Mouse (Mus musculus) embryonic facial prominence, embryonic 15.5 days (tissue): ENCODE results near the gene Metrn. TPM values are rescaled to one million over a fixed set of nuclear protein-coding genes. Genes with fewer than 3 reads are reported as not detected.

Experiments used
- ATAC-seq: fragments of 200-750 bp; cut with Nextera tagmentation; 2 replicates; pipeline ENCODE4 v1.8.0; 2017; ENCODE audit warnings: low read depth, moderate TSS enrichment; ENCODE audit not compliant: insufficient number of reproducible peaks, low FRiP score, low TSS enrichment
- H3K27ac ChIP-seq: fragments of 300-500 bp; sonication (generic); replicated peaks from 2 replicates; pipeline ENCODE4 v1.5.1; 2015; ENCODE audit warnings: mild to moderate bottlenecking, inconsistent platforms
- H3K27me3 ChIP-seq: fragments of 300-500 bp; sonication (generic); 2 replicates; pipeline ENCODE4 v1.6.1; 2015; ENCODE audit warnings: inconsistent platforms
- H3K36me3 ChIP-seq: fragments of 300-500 bp; sonication (generic); 2 replicates; pipeline ENCODE4 v1.6.1; 2015; ENCODE audit warnings: mild to moderate bottlenecking, inconsistent platforms
- H3K4me1 ChIP-seq: fragments of 300-500 bp; sonication (generic); 2 replicates; pipeline ENCODE4 v1.6.1; 2015; ENCODE audit warnings: inconsistent platforms
- H3K4me2 ChIP-seq: fragments of 300-500 bp; sonication (generic); replicated peaks from 2 replicates; pipeline ENCODE4 v1.6.1; 2015; ENCODE audit warnings: mild to moderate bottlenecking, inconsistent platforms
- H3K4me3 ChIP-seq: fragments of 300-500 bp; sonication (generic); replicated peaks from 2 replicates; pipeline ENCODE4 v1.5.1; 2015; ENCODE audit warnings: mild to moderate bottlenecking, inconsistent platforms
- H3K9ac ChIP-seq: fragments of 300-500 bp; sonication (generic); 2 replicates; pipeline ENCODE4 v1.6.1; 2015; ENCODE audit warnings: inconsistent platforms
- H3K9me3 ChIP-seq: fragments of 300-500 bp; sonication (generic); replicated peaks from 2 replicates; pipeline ENCODE4 v1.6.1; 2016; ENCODE audit warnings: inconsistent platforms
- WGBS: fragments of 180-500 bp; shearing (Covaris S2); methylation state at CpG from one replicate; pipeline ENCODE4 v1.1.7; 2015; 5-methylcytosine and 5-hydroxymethylcytosine counted together
- polyA plus RNA-seq: library from polyadenylated mRNA; unstranded; fragments of >200 nt; fragmentation: Nextera tagmentation; extraction: Ambion mirVana; gene quantifications from 2 replicates; pipeline ENCODE4 v1.2.1, GENCODE M21; 2015

Gene Metrn
- polyA plus RNA-seq, 1 experiment from 2014 or later, result 41.8 TPM

GRCm38 (mm10) chr17:25830200-25830753, 33.3 kb upstream of the Metrn start:
- H3K27ac ChIP-seq, result no peak overlapping the region
- no peak overlapping the region for H3K9ac ChIP-seq
- H3K9me3 ChIP-seq, result no peaks in the 10 kb centered on the region
- peak overlapping the region; percentile 54 for H3K4me3 ChIP-seq
- peaks cover 47% of the 10 kb centered on the region for H3K36me3 ChIP-seq
- H3K4me1 ChIP-seq, result peaks cover 71% of the 10 kb centered on the region
- ATAC-seq, result no peak
- WGBS, result 86% methylated on average over 4 of the region's 4 CpGs
- peak overlapping the region; percentile 73 for H3K4me2 ChIP-seq
- H3K27me3 ChIP-seq, result no peaks in the 10 kb centered on the region

- Histone ChIP-seq H3K4me2 (peak overlapping the region; percentile 73), H3K4me3 (peak overlapping the region; percentile 54), H3K36me3 (peaks cover 45% of the 10 kb centered on the region), H3K4me1 (peaks cover 71% of the 10 kb centered on the region), H3K27me3 (no peaks in the 10 kb centered on the region), H3K9me3 (no peaks in the 10 kb centered on the region), H3K27ac (peak overlapping the region; percentile 94), H3K9ac (peak overlapping the region; percentile 54)
- 36% methylated on average over 8 of the region's 8 CpGs for WGBS
- ATAC-seq, result no peak
These were observed 32.7 kb upstream of the Metrn start for GRCm38 (mm10) chr17:25829558-25830017.

GRCm38 (mm10) chr17:25828712-25829557, 32.0 kb upstream of the Metrn start, which contains the start of gene Jmjd8:
Jmjd8 (plus strand) TSS chr17:25828867.
- Histone ChIP-seq H3K4me2 (peak within 1 kb of the TSS; percentile 73), H3K27me3 (no peaks in the 10 kb centered on the region), H3K36me3 (peaks cover 45% of the 10 kb centered on the region), H3K9ac (peak within 1 kb of the TSS; percentile 54), H3K27ac (peak within 1 kb of the TSS; percentile 94), H3K4me1 (peaks cover 71% of the 10 kb centered on the region), H3K9me3 (no peaks in the 10 kb centered on the region), H3K4me3 (peak within 1 kb of the TSS; percentile 54)
- no peak for ATAC-seq
- under 1% methylated on average over 32 of the region's 32 CpGs for WGBS

- 79% methylated on average over 8 of the region's 8 CpGs for WGBS
- no peaks in the 10 kb centered on the region for H3K27me3 ChIP-seq
- peaks cover 70% of the 10 kb centered on the region for H3K4me1 ChIP-seq
- H3K36me3 ChIP-seq, result peaks cover 45% of the 10 kb centered on the region
- peak overlapping the region; percentile 54; the same call in 1 of the 2 replicates for H3K9ac ChIP-seq
- peak overlapping the region; percentile 94 for H3K27ac ChIP-seq
- ATAC-seq, result no peak
- H3K4me3 ChIP-seq, result peak overlapping the region; percentile 54
- H3K4me2 ChIP-seq, result peak overlapping the region; percentile 73
- H3K9me3 ChIP-seq, result no peaks in the 10 kb centered on the region
These were observed 31.3 kb upstream of the Metrn start for GRCm38 (mm10) chr17:25828223-25828594.

- Histone ChIP-seq H3K4me1 (peaks cover 72% of the 10 kb centered on the region), H3K27ac (no peak overlapping the region), H3K9ac (no peak overlapping the region), H3K9me3 (no peaks in the 10 kb centered on the region), H3K36me3 (peaks cover 45% of the 10 kb centered on the region), H3K4me2 (peak overlapping the region; percentile 73; the same call in 1 of the 2 replicates), H3K4me3 (peak overlapping the region; percentile 54; the same call in 1 of the 2 replicates), H3K27me3 (no peaks in the 10 kb centered on the region)
- ATAC-seq, result no peak
- WGBS, result 88% methylated on average over 22 of the region's 22 CpGs
These were observed 30.7 kb upstream of the Metrn start for GRCm38 (mm10) chr17:25827546-25828222.

- Histone ChIP-seq H3K4me3 (no peak overlapping the region), H3K36me3 (peaks cover 45% of the 10 kb centered on the region), H3K9me3 (no peaks in the 10 kb centered on the region), H3K4me2 (no peak overlapping the region; the same call in 1 of the 2 replicates), H3K9ac (no peak overlapping the region), H3K27me3 (0 out of 2 replicates have a peak, but pooled peaks cover under 1% of the 10 kb centered on the region), H3K4me1 (peaks cover 70% of the 10 kb centered on the region), H3K27ac (no peak overlapping the region)
- WGBS, result 97% methylated on average over 13 of the region's 13 CpGs
- no peak for ATAC-seq
These were observed 30.1 kb upstream of the Metrn start for GRCm38 (mm10) chr17:25827011-25827410.

GRCm38 (mm10) chr17:25825984-25826570, 29.1 kb upstream of the Metrn start:
- Histone ChIP-seq H3K4me2 (no peak overlapping the region; the same call in 1 of the 2 replicates), H3K27me3 (peaks cover 5% of the 10 kb centered on the region; the same call in 1 of the 2 replicates), H3K36me3 (peaks cover 36% of the 10 kb centered on the region), H3K27ac (no peak overlapping the region), H3K9me3 (no peaks in the 10 kb centered on the region), H3K9ac (no peak overlapping the region), H3K4me3 (no peak overlapping the region), H3K4me1 (peaks cover 61% of the 10 kb centered on the region)
- ATAC-seq, result no peak
- WGBS, result 95% methylated on average over 27 of the region's 27 CpGs

GRCm38 (mm10) chr17:25825311-25825710, 28.4 kb upstream of the Metrn start:
- 89% methylated on average over 6 of the region's 6 CpGs for WGBS
- Histone ChIP-seq H3K27me3 (peaks cover 11% of the 10 kb centered on the region), H3K27ac (no peak overlapping the region), H3K4me1 (peaks cover 54% of the 10 kb centered on the region), H3K9ac (no peak overlapping the region), H3K36me3 (peaks cover 28% of the 10 kb centered on the region), H3K4me3 (no peak overlapping the region), H3K9me3 (no peaks in the 10 kb centered on the region), H3K4me2 (no peak overlapping the region)
- no peak for ATAC-seq

- Histone ChIP-seq H3K4me1 (peaks cover 48% of the 10 kb centered on the region), H3K27ac (no peak overlapping the region), H3K9ac (peak overlapping the region; percentile 74; the same call in 1 of the 2 replicates), H3K27me3 (peaks cover 19% of the 10 kb centered on the region), H3K4me3 (peak overlapping the region; percentile 69), H3K9me3 (no peaks in the 10 kb centered on the region), H3K36me3 (peaks cover 21% of the 10 kb centered on the region), H3K4me2 (peak overlapping the region; percentile 94)
- 75% methylated on average over 16 of the region's 17 CpGs for WGBS
- ATAC-seq, result no peak
These were observed 27.6 kb upstream of the Metrn start for GRCm38 (mm10) chr17:25824362-25825142.

- no peaks in the 10 kb centered on the region for H3K9me3 ChIP-seq
- peak within 1 kb of the TSS; percentile 44; the same call in 1 of the 2 replicates for H3K27ac ChIP-seq
- peaks cover 20% of the 10 kb centered on the region for H3K36me3 ChIP-seq
- peaks cover 30% of the 10 kb centered on the region for H3K27me3 ChIP-seq
- peak within 1 kb of the TSS; percentile 94 for H3K4me2 ChIP-seq
- H3K4me1 ChIP-seq, result peaks cover 45% of the 10 kb centered on the region
- peak within 1 kb of the TSS; percentile 69 for H3K4me3 ChIP-seq
- H3K9ac ChIP-seq, result peak within 1 kb of the TSS; percentile 74
- under 1% methylated on average over 18 of the region's 18 CpGs for whole genome bisulfite sequencing
- peak; percentile 59; the same call in 1 of the 2 replicates for ATAC-seq
These were observed 26.5 kb upstream of the Metrn start, which contains the start of gene Wdr24 for GRCm38 (mm10) chr17:25823452-25823851. Wdr24 (plus strand) TSS chr17:25823627.
